Mouse (Mus musculus): ENCODE results near the gene Nab2.
A peak's percentile ranks its signal among the peaks of the same experiment; 100 is the strongest.
"Not testable (repeated sequence)": the region's sequence is repeated elsewhere in the genome, so short reads cannot be mapped to it uniquely, and the experiment has no call there.

Nab2 gene

GRCm38 (mm10) chr10:127674046-127674655, 5.8 kb upstream of the Nab2 start:
- DNase-seq (ENCODE audit: low spot score), result no peak

GRCm38 (mm10) chr10:127671276-127671675, 2.9 kb upstream of the Nab2 start:
- no peak for DNase-seq (ENCODE audit: low spot score)

GRCm38 (mm10) chr10:127670185-127670584, 1.8 kb upstream of the Nab2 start:
- DNase-seq (ENCODE audit: low spot score), result no peak

GRCm38 (mm10) chr10:127669170-127669569, 802 bp upstream of the Nab2 start:
- DNase-seq (ENCODE audit: low spot score), result peak; percentile 14

GRCm38 (mm10) chr10:127667269-127668092, 887 bp downstream of the Nab2 start:
- DNase-seq (ENCODE audit: low spot score), result peak; percentile 81

GRCm38 (mm10) chr10:127666501-127667268, 1.7 kb downstream of the Nab2 start, which contains the start of gene Nemp1:
Gene Nemp1, plus strand, starts transcription at chr10:127666901.
- peak; percentile 73 for DNase-seq (ENCODE audit: low spot score)

GRCm38 (mm10) chr10:127665366-127666181, 2.8 kb downstream of the Nab2 start:
- DNase-seq (ENCODE audit: low spot score), result peak; percentile 22

DNA sequence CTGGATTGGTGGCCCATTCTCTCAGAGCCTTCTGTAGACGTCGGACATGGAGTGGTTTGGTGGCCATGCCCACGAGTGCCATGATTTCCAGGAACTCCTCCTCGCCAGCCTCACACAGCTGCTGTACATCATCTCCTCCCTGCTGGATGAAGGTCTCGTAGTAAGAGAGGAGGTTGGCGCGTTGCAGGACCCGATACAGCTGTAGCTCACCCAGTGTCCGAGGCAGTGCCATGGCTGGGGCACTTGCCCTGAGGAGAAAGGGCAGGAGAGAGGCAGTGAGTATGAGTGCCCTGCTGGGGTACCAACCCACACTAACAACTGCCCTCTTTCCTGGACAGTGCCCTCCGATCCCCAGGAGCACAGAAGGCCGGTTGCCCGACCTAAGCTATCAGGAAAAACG, 3.5 kb downstream of the Nab2 start:
- no peak for DNase-seq (ENCODE audit: low spot score)

- no peak for DNase-seq (ENCODE audit: low spot score)
These were observed 4.2 kb downstream of the Nab2 start for GRCm38 (mm10) chr10:127664166-127664565.

DNA sequence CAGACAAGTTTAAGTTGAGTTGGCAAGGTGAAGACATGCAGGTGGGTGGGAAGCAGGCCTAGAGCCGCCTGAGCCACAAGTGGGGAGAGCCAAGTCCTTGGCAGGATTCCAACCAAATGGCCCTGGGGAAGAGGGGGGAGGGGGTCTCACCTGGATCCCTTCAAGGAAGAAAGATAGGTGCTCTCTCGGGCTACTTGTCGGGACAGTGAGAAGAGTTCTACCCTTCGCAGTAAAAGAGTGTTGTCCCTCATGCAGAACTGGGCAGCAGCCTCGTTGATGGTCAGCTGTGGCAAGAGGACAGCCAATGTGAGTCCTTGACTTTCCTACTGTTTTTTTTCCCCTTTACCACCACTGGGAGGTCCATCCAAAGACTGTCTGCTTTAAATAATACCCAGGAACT, 4.8 kb downstream of the Nab2 start:
- no peak for DNase-seq (ENCODE audit: low spot score)

GRCm38 (mm10) chr10:127662666-127663253, 5.6 kb downstream of the Nab2 start:
- DNase-seq (ENCODE audit: low spot score), result no peak

DNA sequence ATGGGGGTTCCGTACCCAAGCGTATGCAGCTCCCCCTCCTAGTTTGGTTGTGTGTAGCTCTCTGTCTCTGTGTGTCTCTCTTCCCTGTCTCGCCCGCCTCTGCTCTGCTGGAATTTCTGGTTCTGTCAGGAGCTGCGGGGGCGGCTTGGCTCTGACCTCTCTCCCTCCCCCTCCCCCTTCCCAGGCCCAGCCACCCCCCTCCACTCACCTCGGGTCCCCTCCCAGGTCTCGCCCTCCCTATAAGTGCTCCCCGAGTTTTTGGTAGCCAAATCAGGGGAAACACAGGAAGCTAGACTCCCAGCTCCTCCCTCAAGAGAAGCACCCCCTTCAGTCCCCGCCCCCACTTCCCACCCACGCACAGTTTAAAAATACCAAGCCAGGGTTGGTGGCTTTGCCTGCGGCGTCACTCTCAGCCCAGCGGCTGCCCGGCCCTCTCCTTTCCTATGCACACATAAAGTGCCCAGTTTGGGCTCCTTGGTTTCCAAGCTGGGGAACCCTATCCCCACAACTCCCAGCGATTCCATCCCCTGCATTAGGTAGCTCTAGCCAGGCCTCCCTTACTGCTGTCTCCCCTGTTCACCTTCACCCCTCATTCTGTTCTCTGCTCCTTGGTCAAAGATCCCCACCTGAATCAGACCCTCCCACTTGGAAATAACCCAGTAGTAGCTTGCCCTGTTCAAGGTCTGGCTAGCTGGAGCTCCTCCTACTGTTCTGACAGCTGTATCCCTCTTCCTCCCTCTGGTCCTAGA, 6.3 kb downstream of the Nab2 start:
- peak; percentile 40 for DNase-seq (ENCODE audit: low spot score)

GRCm38 (mm10) chr10:127661291-127661914, 7.0 kb downstream of the Nab2 start:
- DNase-seq (ENCODE audit: low spot score), result no peak

- no peak for DNase-seq (ENCODE audit: low spot score)
These were observed 8.8 kb downstream of the Nab2 start for GRCm38 (mm10) chr10:127659551-127659950.

DNA sequence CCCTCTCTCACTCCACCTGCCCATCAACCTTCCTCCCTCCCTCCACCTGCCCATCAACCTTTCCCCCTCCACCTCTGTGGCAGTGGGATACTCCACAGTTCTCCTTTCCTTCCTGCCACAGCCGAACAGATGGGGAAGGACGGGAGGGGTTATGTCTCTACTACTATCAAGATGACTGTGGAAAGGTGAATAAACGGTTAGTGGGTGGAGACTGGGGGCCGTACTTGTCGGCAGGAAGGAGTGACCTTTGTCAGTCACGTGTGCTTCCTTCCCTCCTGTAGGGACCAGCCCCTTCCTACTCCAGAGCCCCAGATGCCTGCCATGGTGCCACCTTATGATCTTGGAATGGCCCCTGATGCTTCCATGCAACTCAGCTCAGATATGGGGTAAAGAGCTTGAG, 10.3 kb downstream of the Nab2 start:
- DNase-seq (ENCODE audit: low spot score), result no peak

DNA sequence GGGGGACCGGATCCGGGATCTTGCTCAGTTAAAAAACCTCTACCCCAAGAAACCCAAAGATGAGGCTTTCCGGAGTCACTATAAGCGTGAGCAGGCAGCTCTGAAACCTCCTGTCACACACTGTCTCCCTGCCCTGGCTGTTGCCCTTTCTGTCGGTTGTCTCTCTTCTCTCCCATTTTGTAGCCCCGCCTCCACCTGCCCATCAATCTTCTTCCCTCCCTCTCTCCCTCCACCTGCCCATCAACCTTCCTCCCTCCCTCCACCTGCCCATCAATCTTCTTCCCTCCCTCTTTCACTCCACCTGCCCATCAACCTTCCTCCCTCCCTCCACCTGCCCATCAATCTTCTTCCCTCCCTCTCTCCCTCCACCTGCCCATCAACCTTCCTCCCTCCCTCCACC, 10.8 kb downstream of the Nab2 start:
- not testable (repeated sequence) for DNase-seq (ENCODE audit: low spot score)

DNA sequence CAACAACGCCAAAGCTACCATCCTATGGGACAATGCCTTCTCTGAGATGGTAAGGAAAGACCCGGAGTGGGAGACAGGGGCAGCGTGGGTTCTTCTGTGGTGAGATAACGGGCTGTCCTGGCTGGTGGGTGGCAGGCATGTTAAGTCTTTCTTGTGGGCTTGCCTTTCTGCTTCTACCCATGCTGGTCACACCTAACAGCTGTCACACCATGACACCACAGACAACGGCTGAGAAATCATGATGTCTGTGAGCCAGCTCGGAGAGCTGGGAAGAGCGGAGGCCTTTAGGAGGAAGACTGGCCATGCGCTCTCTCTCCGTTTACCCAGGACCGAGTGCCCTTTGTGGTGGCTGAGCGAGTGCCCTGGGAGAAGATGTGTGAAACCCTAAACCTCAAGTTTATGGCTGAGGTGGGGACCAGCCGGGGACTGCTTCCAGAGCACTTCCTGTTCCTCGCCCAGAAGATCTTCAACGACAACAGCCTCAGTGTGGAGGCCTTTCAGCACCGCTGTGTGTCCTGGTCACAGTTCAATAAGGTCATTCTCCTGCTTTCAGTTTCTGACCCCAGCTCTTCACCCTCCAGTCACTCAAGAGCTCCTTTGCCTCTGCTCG, 13.3 kb downstream of the Nab2 start:
- DNase-seq (ENCODE audit: low spot score), result no peak

GRCm38 (mm10) chr10:127652906-127653638, 15.3 kb downstream of the Nab2 start:
- DNase-seq (ENCODE audit: low spot score), result no peak

DNA sequence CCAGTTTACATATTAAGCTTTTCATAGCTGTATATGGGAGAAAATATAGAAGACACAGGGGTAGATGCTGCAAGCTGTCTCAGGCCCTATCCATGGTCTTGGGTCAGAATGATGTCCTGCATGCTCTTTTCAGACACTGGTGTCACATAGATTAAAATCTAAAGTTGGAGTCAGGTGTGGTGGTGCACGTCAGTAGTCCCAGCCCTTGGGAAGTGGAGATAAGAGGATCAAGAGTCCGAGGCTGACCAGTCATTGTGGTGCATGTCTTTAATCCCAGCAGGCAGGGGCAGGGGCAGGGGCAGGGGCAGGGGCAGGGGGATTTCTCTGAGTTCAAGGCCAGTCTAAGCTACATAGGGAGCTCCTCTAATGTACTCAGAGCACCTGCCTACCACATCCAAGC, 22.6 kb downstream of the Nab2 start:
- DNase-seq (ENCODE audit: low spot score), result no peak

Measured in MN1 (cell line).